Mouse (Mus musculus) kidney, embryonic 14.5 days (tissue): ENCODE data around the gene Cdk8. TPM values are rescaled to one million over a fixed set of nuclear protein-coding genes. Genes with fewer than 3 reads are reported as not detected.

Experiments
- ATAC-seq: fragments of 200-750 bp; cut with Nextera tagmentation; 2 replicates; pipeline ENCODE4 v1.8.0; 2017; ENCODE audit warnings: moderate number of reproducible peaks, mild to moderate bottlenecking, moderate TSS enrichment, moderate library complexity; ENCODE audit not compliant: low FRiP score, low TSS enrichment
- H3K27ac ChIP-seq: fragments of 300-500 bp; sonication (generic); 2 replicates; pipeline ENCODE4 v1.5.1; 2014; ENCODE audit warnings: low read depth, mild to moderate bottlenecking, low read length, moderate library complexity, mixed read lengths
- H3K27me3 ChIP-seq: fragments of 300-500 bp; sonication (generic); 2 replicates; pipeline ENCODE4 v1.6.1; 2014; ENCODE audit warnings: mild to moderate bottlenecking, low read length; ENCODE audit not compliant: control insufficient read depth, insufficient read depth
- H3K36me3 ChIP-seq: fragments of 300-500 bp; sonication (generic); 2 replicates; pipeline ENCODE4 v1.6.1; 2014; ENCODE audit warnings: low read length, mixed read lengths; ENCODE audit not compliant: control insufficient read depth, insufficient read depth
- H3K4me1 ChIP-seq: fragments of 300-500 bp; sonication (generic); 2 replicates; pipeline ENCODE4 v1.6.1; 2014; ENCODE audit warnings: low read length, mixed read lengths; ENCODE audit not compliant: control insufficient read depth, insufficient read depth
- H3K4me2 ChIP-seq: fragments of 300-500 bp; sonication (generic); replicated peaks from 2 replicates; pipeline ENCODE4 v1.6.1; 2014; ENCODE audit warnings: low read depth, mild to moderate bottlenecking, low read length
- H3K4me3 ChIP-seq: fragments of 300-500 bp; sonication (generic); 2 replicates; pipeline ENCODE4 v1.5.1; 2014; ENCODE audit warnings: mild to moderate bottlenecking, low read length
- H3K9ac ChIP-seq: fragments of 300-500 bp; sonication (generic); 2 replicates; pipeline ENCODE4 v1.6.1; 2014; ENCODE audit warnings: low read depth, mild to moderate bottlenecking, low read length, moderate library complexity
- H3K9me3 ChIP-seq: fragments of 300-500 bp; sonication (generic); 2 replicates; pipeline ENCODE4 v1.6.1; 2016; ENCODE audit warnings: low read length; ENCODE audit not compliant: control insufficient read depth
- WGBS: fragments of 180-500 bp; shearing (Covaris S2); extraction: QIAGEN DNeasy Blood & Tissue Kit; methylation state at CpG from one replicate; pipeline ENCODE4 v1.1.7; 2014; 5-methylcytosine and 5-hydroxymethylcytosine counted together
- polyA plus RNA-seq: library from polyadenylated mRNA; unstranded; fragments of >200 nt; fragmentation: Nextera tagmentation; extraction: Ambion mirVana; gene quantifications from 2 replicates; pipeline ENCODE4 v1.2.1, GENCODE M21; 2014

Cdk8 gene
- polyA plus RNA-seq, 1 experiment from 2014 or later = 35.0 TPM

DNA sequence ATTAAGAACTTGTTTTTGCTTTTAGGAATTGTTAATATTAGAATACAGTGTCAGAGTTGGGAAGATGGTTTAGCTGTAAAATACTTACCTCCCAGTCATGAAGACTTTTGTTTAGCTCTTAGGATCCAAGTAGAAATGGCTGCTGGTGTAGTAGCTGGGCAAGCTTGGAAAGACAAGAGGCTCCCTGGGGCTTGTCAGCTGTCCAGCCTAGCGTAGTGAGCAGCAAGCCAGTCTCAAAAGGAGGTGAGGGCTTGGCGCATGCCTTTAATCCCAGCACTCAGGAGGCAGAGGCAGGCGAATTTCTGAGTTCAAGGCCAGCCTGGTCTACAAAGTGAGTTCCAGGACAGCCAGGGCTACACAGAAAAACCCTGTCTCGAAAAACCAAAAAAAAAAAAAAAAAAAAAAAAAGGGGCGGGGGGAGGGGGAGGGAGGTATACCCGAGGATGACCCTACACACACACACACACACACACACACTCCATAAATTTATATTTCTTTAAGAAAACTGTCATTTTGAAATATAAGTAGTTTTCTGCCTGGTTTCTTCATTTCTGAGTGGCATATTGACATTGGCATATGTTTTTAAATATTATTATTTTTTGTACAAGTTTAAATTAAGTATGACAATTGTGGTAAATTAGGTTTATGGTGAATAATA lies 35.0 kb downstream of the Cdk8 start:
- ATAC-seq = no peak
- no peak overlapping the region for H3K27ac ChIP-seq
- H3K4me2 ChIP-seq = no peak overlapping the region
- H3K4me1 ChIP-seq = no peaks in the 10 kb centered on the region
- H3K27me3 ChIP-seq = no peaks in the 10 kb centered on the region
- peaks cover 13% of the 10 kb centered on the region; the same call in 1 of the 2 replicates for H3K36me3 ChIP-seq
- no peak overlapping the region for H3K9ac ChIP-seq
- no peaks in the 10 kb centered on the region for H3K9me3 ChIP-seq
- no peak overlapping the region for H3K4me3 ChIP-seq
- 82% methylated on average over 5 of the region's 6 CpGs for whole genome bisulfite sequencing

DNA sequence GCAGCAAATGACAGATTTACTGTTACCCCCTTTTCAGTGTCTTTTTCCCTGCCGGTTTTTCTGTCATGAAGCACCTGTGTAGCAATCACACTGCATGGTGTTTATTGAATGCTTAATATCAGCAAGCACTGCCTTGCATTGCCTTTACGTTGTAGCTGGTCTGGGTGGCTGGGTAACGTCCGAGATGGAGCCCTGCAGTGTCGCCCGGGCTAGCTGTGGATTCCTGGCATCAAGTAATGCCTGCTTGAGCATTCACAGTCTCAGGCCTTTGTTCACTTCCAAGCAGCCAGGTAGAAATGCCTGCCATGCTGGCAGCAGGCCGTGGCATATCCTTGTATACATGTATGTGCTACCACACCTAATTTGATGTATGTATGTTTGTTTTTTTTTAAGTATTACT lies 36.7 kb downstream of the Cdk8 start:
- no peak overlapping the region for H3K4me2 ChIP-seq
- no peaks in the 10 kb centered on the region for H3K4me1 ChIP-seq
- H3K4me3 ChIP-seq = no peak overlapping the region
- no peaks in the 10 kb centered on the region for H3K9me3 ChIP-seq
- 93% methylated on average over 7 of the region's 7 CpGs for WGBS
- H3K36me3 ChIP-seq = peaks cover 22% of the 10 kb centered on the region; the same call in 1 of the 2 replicates
- ATAC-seq = no peak
- H3K27me3 ChIP-seq = no peaks in the 10 kb centered on the region
- H3K9ac ChIP-seq = no peak overlapping the region
- no peak overlapping the region for H3K27ac ChIP-seq

DNA sequence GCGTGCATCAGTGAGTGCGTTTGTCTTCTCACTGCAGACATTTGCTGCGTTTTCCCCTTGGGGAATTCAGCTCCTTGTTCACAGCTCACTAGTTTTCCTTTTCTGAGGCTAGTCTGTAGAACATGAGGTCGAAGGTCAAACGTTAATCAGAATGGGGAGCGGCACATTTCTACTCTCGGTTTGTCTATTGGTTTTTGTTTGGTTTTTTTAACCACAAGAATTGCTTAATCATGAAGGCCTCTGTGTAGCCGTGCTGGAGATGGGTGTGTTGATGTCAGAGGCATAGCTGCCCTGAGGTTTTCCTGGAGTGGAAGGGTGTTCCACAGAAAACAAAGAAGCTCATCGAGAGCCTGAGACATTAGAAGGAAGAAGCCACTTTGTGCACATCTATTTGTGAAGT lies 39.6 kb downstream of the Cdk8 start:
- WGBS = 84% methylated on average over 9 of the region's 9 CpGs
- peaks cover 34% of the 10 kb centered on the region; the same call in 1 of the 2 replicates for H3K36me3 ChIP-seq
- no peak for ATAC-seq

DNA sequence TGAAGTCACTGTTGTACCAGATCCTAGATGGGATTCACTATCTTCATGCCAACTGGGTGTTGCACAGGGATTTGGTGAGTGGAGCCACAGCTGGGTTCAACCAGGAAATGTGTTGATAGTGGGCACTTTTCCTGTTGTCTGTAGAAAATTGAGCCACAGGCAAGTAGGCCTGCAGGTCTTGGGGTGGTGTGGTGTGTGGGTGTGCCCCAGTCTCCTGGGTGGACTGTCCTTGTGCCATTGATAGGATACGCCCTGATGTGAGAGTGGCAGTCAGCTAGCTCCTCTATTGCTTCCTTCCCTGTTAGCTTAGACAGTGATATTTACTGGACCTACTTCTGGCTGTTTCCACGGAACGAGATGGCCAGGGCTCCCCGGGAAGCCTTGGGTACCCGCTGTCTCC lies 40.6 kb downstream of the Cdk8 start:
- no peak overlapping the region for H3K4me3 ChIP-seq
- H3K9ac ChIP-seq = no peak overlapping the region
- H3K9me3 ChIP-seq = no peaks in the 10 kb centered on the region
- no peaks in the 10 kb centered on the region for H3K4me1 ChIP-seq
- no peaks in the 10 kb centered on the region for H3K27me3 ChIP-seq
- H3K27ac ChIP-seq = no peak overlapping the region
- no peak for ATAC-seq
- no peak overlapping the region for H3K4me2 ChIP-seq
- WGBS = 92% methylated on average over 5 of the region's 5 CpGs
- H3K36me3 ChIP-seq = peaks cover 40% of the 10 kb centered on the region; the same call in 1 of the 2 replicates

More for the DNA sequence above, 39.6 kb downstream of the Cdk8 start:
- H3K27me3 ChIP-seq = no peaks in the 10 kb centered on the region
- no peak overlapping the region for H3K4me3 ChIP-seq
- no peak overlapping the region for H3K27ac ChIP-seq
- H3K4me2 ChIP-seq = no peak overlapping the region
- H3K9ac ChIP-seq = no peak overlapping the region
- H3K9me3 ChIP-seq = no peaks in the 10 kb centered on the region
- H3K4me1 ChIP-seq = no peaks in the 10 kb centered on the region

DNA sequence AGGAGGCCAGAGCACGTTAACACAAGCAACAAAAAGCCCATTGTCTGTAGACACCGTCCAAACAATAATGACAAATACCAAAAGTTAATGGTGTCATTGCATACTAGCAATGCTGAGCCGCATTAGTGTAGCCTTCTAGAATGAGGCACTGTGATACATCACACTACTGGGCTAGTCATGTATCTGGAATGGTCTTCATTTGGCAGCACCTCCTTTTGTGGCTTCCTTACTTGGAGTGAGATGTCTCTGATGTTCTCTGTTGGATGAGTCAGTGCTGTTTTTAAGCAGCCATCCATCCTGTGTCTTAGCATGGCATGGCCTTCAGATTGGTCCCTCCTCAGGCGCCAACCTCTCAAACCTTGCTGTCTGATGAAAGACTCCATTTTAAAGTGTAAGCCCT lies 42.1 kb downstream of the Cdk8 start:
- Histone ChIP-seq H3K36me3 (peaks cover 40% of the 10 kb centered on the region; the same call in 1 of the 2 replicates), H3K4me1 (no peaks in the 10 kb centered on the region), H3K9me3 (no peaks in the 10 kb centered on the region), H3K9ac (no peak overlapping the region), H3K27me3 (no peaks in the 10 kb centered on the region), H3K27ac (no peak overlapping the region), H3K4me2 (no peak overlapping the region), H3K4me3 (no peak overlapping the region)
- ATAC-seq = no peak
- WGBS = 92% methylated on average over 4 of the region's 4 CpGs

DNA sequence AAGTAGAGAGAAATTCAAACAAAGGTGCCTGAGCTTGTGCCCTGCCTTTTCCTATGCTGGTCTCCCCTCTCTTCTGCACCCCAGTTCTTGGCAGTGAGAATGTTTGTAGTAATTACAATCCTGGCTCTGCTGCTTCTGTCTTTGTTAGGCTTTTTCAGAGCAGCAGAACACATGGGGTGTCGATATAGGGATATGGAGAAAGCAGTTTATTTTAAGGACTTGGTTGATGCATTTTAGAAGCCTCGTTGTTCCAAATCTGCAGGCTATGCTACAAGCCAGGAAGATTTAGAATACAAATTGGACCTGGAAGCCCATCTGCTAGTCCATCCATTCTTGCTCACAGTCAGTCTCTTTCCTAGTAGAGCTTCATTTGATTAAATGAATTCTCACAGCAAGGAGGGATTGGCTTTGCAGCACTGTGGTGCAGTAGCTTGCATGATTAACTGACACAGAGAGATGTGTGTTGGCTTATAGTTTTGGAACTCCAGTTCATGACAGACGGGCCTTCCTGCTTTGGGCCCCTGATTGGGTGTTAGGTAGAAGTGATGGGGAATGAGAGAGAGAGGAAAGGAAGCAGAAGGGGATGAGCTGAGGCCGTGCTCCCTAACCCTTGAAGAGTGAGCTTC lies 43.5 kb downstream of the Cdk8 start:
- Histone ChIP-seq H3K27ac (no peak overlapping the region), H3K9ac (no peak overlapping the region), H3K36me3 (peaks cover 37% of the 10 kb centered on the region; the same call in 1 of the 2 replicates), H3K9me3 (no peaks in the 10 kb centered on the region), H3K4me2 (no peak overlapping the region), H3K4me1 (no peaks in the 10 kb centered on the region), H3K27me3 (no peaks in the 10 kb centered on the region), H3K4me3 (no peak overlapping the region)
- 95% methylated on average over 4 of the region's 4 CpGs for WGBS
- ATAC-seq = no peak

DNA sequence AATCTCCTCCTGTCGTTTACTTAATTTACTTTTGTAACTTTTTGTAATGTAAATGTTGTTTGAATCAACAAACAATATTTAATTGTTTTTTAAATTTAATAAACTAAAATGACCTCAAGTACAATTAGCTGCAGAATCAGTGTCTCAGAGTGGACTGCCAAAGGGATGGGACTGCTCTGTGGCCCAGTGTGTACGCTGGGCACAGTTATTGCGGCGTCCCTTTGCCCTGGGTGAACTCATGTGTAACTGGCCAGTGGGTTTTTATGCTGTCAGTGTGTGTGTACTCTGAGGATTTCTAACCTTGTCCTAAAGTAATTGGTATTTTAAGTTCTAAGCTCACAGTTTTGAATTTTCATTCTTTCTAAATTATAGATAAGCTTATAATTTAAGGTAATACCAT lies 46.5 kb downstream of the Cdk8 start:
- Histone ChIP-seq H3K27me3 (no peaks in the 10 kb centered on the region), H3K9me3 (no peaks in the 10 kb centered on the region), H3K4me3 (no peak overlapping the region), H3K36me3 (peaks cover 29% of the 10 kb centered on the region; the same call in 1 of the 2 replicates), H3K9ac (no peak overlapping the region), H3K27ac (no peak overlapping the region), H3K4me2 (no peak overlapping the region), H3K4me1 (no peaks in the 10 kb centered on the region)
- no peak for ATAC-seq
- WGBS = 82% methylated on average over 4 of the region's 4 CpGs

DNA sequence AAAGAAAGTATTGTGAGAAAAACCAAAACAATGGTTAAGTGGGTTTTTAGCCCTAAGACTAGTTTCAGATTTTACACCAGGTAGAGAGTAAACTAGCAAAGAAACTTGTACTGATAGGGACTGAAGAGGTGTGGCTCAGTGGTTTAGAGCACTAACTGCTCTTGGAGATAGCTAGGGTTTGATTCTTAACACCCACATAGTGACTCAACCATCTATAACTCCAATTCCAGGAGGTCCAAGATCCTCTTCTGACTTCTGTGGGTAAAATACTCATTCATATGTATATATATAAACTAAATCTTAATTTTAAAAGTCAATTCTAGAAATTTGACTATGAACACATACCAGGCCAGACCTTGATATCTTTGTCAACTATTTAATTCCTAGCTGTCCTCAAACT lies 49.0 kb downstream of the Cdk8 start:
- Histone ChIP-seq H3K4me1 (no peaks in the 10 kb centered on the region), H3K4me3 (no peak overlapping the region), H3K4me2 (no peak overlapping the region), H3K27ac (no peak overlapping the region), H3K9me3 (no peaks in the 10 kb centered on the region), H3K9ac (no peak overlapping the region), H3K36me3 (peaks cover 27% of the 10 kb centered on the region; the same call in 1 of the 2 replicates), H3K27me3 (no peaks in the 10 kb centered on the region)
- ATAC-seq = no peak

DNA sequence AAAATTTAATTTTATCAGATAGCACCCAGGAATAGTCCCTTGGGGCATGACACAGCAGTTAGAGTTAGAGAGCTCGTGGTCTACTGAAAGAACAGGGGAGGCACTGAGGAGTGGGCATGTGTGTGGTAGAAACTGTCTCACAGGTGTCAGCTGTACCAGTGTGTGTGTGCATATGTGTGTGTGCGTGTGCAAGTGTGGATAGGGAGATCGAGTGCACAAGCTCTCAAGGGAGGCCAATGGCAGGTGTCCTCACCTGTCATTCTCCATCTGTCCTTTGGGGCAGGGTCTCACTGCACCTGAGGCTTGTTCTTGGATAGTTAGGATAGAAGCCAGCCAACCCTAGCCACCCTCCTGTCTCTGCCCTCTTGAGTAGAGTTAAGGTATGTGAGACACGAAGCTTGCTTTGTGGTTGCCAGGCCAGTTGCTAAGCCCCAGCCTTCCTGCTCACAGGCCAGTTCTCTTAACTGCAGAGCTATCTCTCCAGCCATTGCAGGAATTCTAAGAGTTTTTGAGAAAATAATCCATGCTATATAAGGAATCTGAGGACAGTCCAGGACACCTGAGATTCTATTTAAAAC lies 50.3 kb downstream of the Cdk8 start:
- H3K9me3 ChIP-seq = no peaks in the 10 kb centered on the region
- H3K36me3 ChIP-seq = peaks cover 26% of the 10 kb centered on the region; the same call in 1 of the 2 replicates
- H3K27me3 ChIP-seq = no peaks in the 10 kb centered on the region
- no peak overlapping the region for H3K27ac ChIP-seq
- no peak overlapping the region for H3K4me3 ChIP-seq
- H3K4me2 ChIP-seq = no peak overlapping the region
- H3K4me1 ChIP-seq = no peaks in the 10 kb centered on the region
- WGBS = 80% methylated on average over 4 of the region's 4 CpGs
- no peak for ATAC-seq
- H3K9ac ChIP-seq = no peak overlapping the region
